In genomic region chr16:98022657-98023345, GRCm38 (mm10) we compare ENCODE assay signal across 13 mouse cellular contexts. TPM values are rescaled to one million over a fixed set of nuclear protein-coding genes. Genes with fewer than 3 reads are reported as not detected.
DNase-seq lines count a peak whose midpoint lies in the region; ATAC-seq and TF ChIP-seq lines count a peak whose summit lies in the region.
"Had no signal": no experiment of that assay in that cellular context is flagged by ENCODE, and none has a peak within 500 bp of the region (broad histone marks: within the 10 kb centered on the region; RNA-seq: fewer than 3 reads in every experiment).

No protein-coding gene starts in this region.

- WGBS in hindbrain, embryonic 10.5 days, result 80% methylated on average over 2 of the region's 2 CpGs
- WGBS in hindbrain, embryonic 11.5 days, result 78% methylated on average over 2 of the region's 2 CpGs
- 79% methylated on average over 2 of the region's 2 CpGs for WGBS in bone marrow, adult 2 months

- ATAC-seq in hindbrain, embryonic 11.5 days (ENCODE audit: low FRiP score), result no peak

- H3K4me1 ChIP-seq in hindbrain, embryonic 10.5 days (replicated peaks), result no peaks in the 10 kb centered on the region
- H3K4me1 ChIP-seq in hindbrain, embryonic 11.5 days (replicated peaks; ENCODE audit: control insufficient read depth, insufficient read depth, low read length), result no peaks in the 10 kb centered on the region
- no peaks in the 10 kb centered on the region; the same call in 1 of the 2 replicates for H3K4me1 ChIP-seq in bone marrow, adult 2 months (ENCODE audit: control insufficient read depth, insufficient read depth, low read length)
- H3K4me1 ChIP-seq: neural tube, embryonic 12.5 days had no signal

- DNase-seq in hindbrain, embryonic 10.5 days (ENCODE audit: low spot score), result peak; percentile 4
- DNase-seq in hindbrain, embryonic 11.5 days (ENCODE audit: low spot score), result no peak
- DNase-seq in B cell, adult 2 months, result peak; percentile 15 to 19
- DNase-seq in hindlimb bud, embryonic 11.5 days (ENCODE audit: extremely low spot score, low read depth, low spot score), result peak; percentile 89
- no peak for DNase-seq in adrenal gland, adult 8-10 months
- no peak for DNase-seq in adrenal gland, adult (ENCODE audit: inconsistent age in 2 of 2, low spot score in 1 of 2)
- no peak for DNase-seq in left cerebral cortex, postnatal 25 days (ENCODE audit: low spot score in 2 of 2)
- DNase-seq: adrenal gland, postnatal 36 days; heart, adult 11 months; left cerebral cortex, postnatal 4 days; thymus, postnatal 36 days had no signal

- H3K9me3 ChIP-seq in hindbrain, embryonic 10.5 days, result peaks cover 63% of the 10 kb centered on the region
- H3K9me3 ChIP-seq in hindbrain, embryonic 11.5 days (ENCODE audit: control insufficient read depth, low read length), result 0 out of 2 replicates have a peak, but pooled peaks cover 3% of the 10 kb centered on the region

- H3K9ac ChIP-seq in hindbrain, embryonic 11.5 days (ENCODE audit: low read depth, low read length), result no peak overlapping the region
- H3K9ac ChIP-seq: neural tube, embryonic 12.5 days had no signal

- H3K4me2 ChIP-seq in hindbrain, embryonic 11.5 days (replicated peaks; ENCODE audit: low read depth, low read length), result no peak overlapping the region
- H3K4me2 ChIP-seq: neural tube, embryonic 12.5 days had no signal

- intact Hi-C loops in left cerebral cortex, postnatal 25 days (cut with DNase I), result no loop called here

- no peak for TF ChIP-seq POLR2A in bone marrow, adult 2 months (IDR thresholded peaks at IDR 0.05; ENCODE audit: borderline replicate concordance, control insufficient read depth, low read depth, low read length)

- H3K4me3 ChIP-seq in hindbrain, embryonic 10.5 days, result no peak overlapping the region
- H3K4me3 ChIP-seq in hindbrain, embryonic 11.5 days (ENCODE audit: low read depth, low read length), result no peak overlapping the region
- H3K4me3 ChIP-seq in bone marrow, adult 2 months (replicated peaks; ENCODE audit: control insufficient read depth, low read depth, low read length), result no peak overlapping the region
- H3K4me3 ChIP-seq: neural tube, embryonic 12.5 days had no signal

- no peaks in the 10 kb centered on the region for H3K27me3 ChIP-seq in hindbrain, embryonic 10.5 days (ENCODE audit: insufficient read depth, poor library complexity, severe bottlenecking)
- no peaks in the 10 kb centered on the region for H3K27me3 ChIP-seq in hindbrain, embryonic 11.5 days (ENCODE audit: control insufficient read depth, insufficient read depth, low read length)
- H3K27me3 ChIP-seq: neural tube, embryonic 12.5 days had no signal

- TF ChIP-seq CTCF in bone marrow, adult 2 months (IDR thresholded peaks at IDR 0.05; ENCODE audit: control insufficient read depth, insufficient read depth, low read length), result peak; percentile 53

- H3K36me3 ChIP-seq in hindbrain, embryonic 10.5 days, result peaks cover 55% of the 10 kb centered on the region
- 0 out of 2 replicates have a peak, but pooled peaks cover 2% of the 10 kb centered on the region for H3K36me3 ChIP-seq in hindbrain, embryonic 11.5 days (ENCODE audit: control insufficient read depth, insufficient read depth, low read length)

- H3K27ac ChIP-seq in hindbrain, embryonic 10.5 days, result no peak overlapping the region
- H3K27ac ChIP-seq in hindbrain, embryonic 11.5 days (ENCODE audit: low read depth, low read length), result no peak overlapping the region
- no peak overlapping the region for H3K27ac ChIP-seq in bone marrow, adult 2 months (ENCODE audit: control insufficient read depth, insufficient read depth, low read depth, low read length, poor library complexity)
- H3K27ac ChIP-seq: neural tube, embryonic 12.5 days had no signal

RNA-seq across cellular contexts. Expression of gene B230307C23Rik, which starts 25.7 kb away (rescaled TPM):
- polyA plus RNA-seq in hindbrain, embryonic 10.5 days (2016; fragmentation: Nextera tagmentation; extraction: Ambion mirVana), result 16.6 and 18.9 TPM in 2 replicates
- 19.6 and 23.4 TPM in 2 replicates for polyA plus RNA-seq in hindbrain, embryonic 11.5 days (2014; fragmentation: Nextera tagmentation; extraction: Ambion mirVana)
- polyA plus RNA-seq in bone marrow, adult 2 months (2011; ENCODE audit: insufficient read depth, insufficient read length, low replicate concordance, missing spikeins), result 7.1 and 13.6 TPM in 2 replicates
- total RNA-seq in adrenal gland, adult 8-10 months (2022), result 10 to 100 TPM; 44.5 to 64.9 (median 50.7) TPM
- 10 to 100 TPM; 27.7 to 33.4 TPM for total RNA-seq in left cerebral cortex, postnatal 25 days (2021)

RNA-seq across cellular contexts. Expression of gene A630089N07Rik, which starts 59.4 kb away (rescaled TPM):
- 19.0 and 32.4 TPM in 2 replicates for polyA plus RNA-seq in hindbrain, embryonic 10.5 days (2016; fragmentation: Nextera tagmentation; extraction: Ambion mirVana)
- polyA plus RNA-seq in hindbrain, embryonic 11.5 days (2014; fragmentation: Nextera tagmentation; extraction: Ambion mirVana), result 24.6 and 26.7 TPM in 2 replicates
- polyA plus RNA-seq in bone marrow, adult 2 months (2011; ENCODE audit: insufficient read depth, insufficient read length, low replicate concordance, missing spikeins), result 2.5 and 4.2 TPM in 2 replicates
- total RNA-seq in adrenal gland, adult 8-10 months (2022), result 10 to 100 TPM in 1 of 4 experiments, 1 to 10 TPM in 3; 7.7 to 13.7 (median 9.3) TPM
- total RNA-seq in left cerebral cortex, postnatal 25 days (2021), result 1 to 10 TPM; 6.4 to 9.8 TPM

Comparison
In these comparisons a context has a peak if more than half of its experiments do, and no peak if none do; other contexts are left out.
1. DNase-seq: peak in hindbrain, embryonic 10.5 days (single experiment), B cell, adult 2 months (2 of 2) and hindlimb bud, embryonic 11.5 days (single experiment); none in hindbrain, embryonic 11.5 days (single experiment), adrenal gland, adult 8-10 months (single experiment), adrenal gland, adult (0 of 2) and left cerebral cortex, postnatal 25 days (0 of 2).